Mouse (Mus musculus): Measurements from ENCODE around the gene Tars.

Gene Tars

DNA sequence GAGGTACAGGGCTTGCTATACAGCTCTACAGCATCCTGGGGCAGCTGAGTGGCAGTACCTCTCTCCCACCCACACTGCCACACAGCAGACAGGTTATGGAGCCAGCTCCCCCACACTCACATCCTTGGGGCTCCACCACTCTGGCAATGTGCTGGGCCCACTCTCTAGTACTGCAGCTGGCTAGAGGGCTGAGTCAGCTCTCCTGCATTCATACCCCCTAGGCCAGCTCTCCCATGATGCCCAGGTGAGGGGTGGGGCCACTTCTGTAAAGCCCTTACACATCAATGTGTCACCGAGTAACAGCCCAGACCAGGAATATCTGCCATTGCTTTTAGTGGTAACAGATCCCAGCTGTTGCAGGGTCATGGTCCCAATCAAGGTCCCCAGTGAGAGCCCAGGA, 38.6 kb downstream of the Tars start:
- no peak for DNase-seq

DNA sequence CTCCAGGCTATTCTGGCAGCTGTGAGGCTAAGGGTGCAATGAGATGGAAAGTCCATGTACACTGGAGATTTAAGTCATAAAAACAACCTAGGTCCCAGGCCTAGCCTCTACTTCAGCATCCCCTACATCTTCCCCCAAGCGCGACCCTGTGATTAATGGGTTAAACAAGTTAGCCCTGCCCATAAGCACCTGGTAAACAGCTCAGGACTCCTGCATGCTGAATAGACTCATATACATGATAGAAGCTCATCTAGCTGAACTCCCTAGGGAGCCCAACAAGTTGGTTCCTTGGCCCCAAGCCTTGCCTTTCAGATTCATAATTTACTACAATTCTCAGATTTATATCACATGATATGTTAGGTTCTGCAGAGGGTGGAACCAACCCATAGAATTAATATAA, 42.0 kb downstream of the Tars start:
- no peak for DNase-seq

DNA sequence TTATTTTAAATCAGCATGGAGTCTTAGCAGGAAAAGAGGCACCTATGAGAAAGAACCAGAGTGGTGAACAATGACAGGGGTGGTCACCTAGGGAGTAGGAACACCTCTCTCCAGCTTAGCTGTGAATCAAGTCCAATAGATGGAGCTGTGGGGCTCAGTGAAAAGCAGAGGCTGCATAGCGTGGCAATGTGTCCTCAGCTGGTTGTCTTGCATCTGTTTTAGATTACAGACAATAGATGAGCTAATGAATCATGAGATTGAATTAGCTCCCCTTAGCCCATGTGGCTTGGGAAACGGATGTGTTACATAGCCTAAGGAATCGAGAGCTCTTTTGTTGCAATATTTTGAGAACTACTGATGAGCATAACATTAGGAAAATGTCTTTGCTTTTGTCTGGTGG, 43.6 kb downstream of the Tars start:
- DNase-seq = no peak

DNA sequence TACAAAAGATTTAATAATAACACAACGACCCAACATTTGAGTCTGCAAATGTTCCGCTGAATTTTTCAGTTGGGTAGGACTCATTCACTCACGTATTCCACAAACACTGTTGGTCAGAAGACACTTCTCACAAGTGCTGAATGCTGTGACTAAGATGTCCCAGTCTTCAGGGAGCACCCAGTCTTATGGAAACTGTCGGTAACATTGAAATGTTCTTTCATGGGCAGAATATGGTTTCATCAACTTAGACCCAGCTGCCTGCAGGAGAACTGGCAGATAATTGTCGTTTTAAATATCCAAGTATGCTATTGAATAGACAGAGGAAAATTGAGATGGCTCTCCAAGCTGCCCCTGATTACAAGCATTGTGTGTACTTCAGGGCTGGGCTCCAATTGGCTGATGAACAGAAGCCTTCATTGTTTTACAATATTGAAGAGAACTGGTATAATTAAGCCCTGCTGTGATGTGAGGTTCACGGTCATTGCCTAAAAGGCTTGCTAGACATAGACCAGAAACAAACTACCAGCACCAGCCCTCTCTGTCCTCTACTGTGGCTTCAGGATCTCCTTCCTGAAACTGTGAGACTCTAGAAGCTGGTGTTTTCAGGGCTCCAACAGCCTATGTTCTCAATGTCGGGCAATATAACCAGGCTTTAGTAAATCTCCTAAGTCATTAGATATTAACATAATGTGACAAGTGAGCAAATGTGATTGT, 59.8 kb downstream of the Tars start:
- DNase-seq = peak; percentile 11
